Mouse (Mus musculus) cerebellum, adult 2 months (tissue): Measurements from ENCODE around the gene Ptgds. TPM values are rescaled to one million over a fixed set of nuclear protein-coding genes. Genes with fewer than 3 reads are reported as not detected.

ENCODE experiments used
- DNase-seq, 2 experiments: peaks; one replicate each; pipeline ENCODE4 v3.0.0; 2021
- H3K27ac ChIP-seq: fragments of 200-500 bp; 2 replicates; pipeline ENCODE4 v1.5.1; 2012; ENCODE audit warnings: low read length, control low read depth, inconsistent platforms; ENCODE audit not compliant: insufficient read depth
- H3K27me3 ChIP-seq: fragments of 200-500 bp; 2 replicates; pipeline ENCODE4 v1.6.1; 2012; ENCODE audit warnings: inconsistent platforms, mild to moderate bottlenecking, low read length, moderate library complexity; ENCODE audit not compliant: control insufficient read depth, insufficient read depth
- H3K4me1 ChIP-seq: fragments of 200-500 bp; 2 replicates; pipeline ENCODE4 v1.6.1; 2011; ENCODE audit warnings: low read length; ENCODE audit not compliant: control insufficient read depth, insufficient read depth
- H3K4me3 ChIP-seq: fragments of 200-500 bp; replicated peaks from 2 replicates; pipeline ENCODE3; 2011; ENCODE audit warnings: mild to moderate bottlenecking, low read depth, low read length, control low read depth; ENCODE audit not compliant: insufficient read depth
- CTCF ChIP-seq: fragments of 200-500 bp; IDR thresholded peaks from 2 replicates; pipeline ENCODE4 v1.5.1; 2011; ENCODE audit warnings: low read depth, mild to moderate bottlenecking, control low read depth, low read length, moderate library complexity, borderline replicate concordance; ENCODE audit not compliant: insufficient read depth
- POLR2A ChIP-seq: fragments of 200-500 bp; IDR thresholded peaks from 2 replicates; pipeline ENCODE4 v1.6.1; 2011; ENCODE audit warnings: low read length, control low read depth, borderline replicate concordance; ENCODE audit not compliant: insufficient read depth
- WGBS: fragments of 180-500 bp; shearing (Covaris S2); methylation state at CpG from one replicate; pipeline ENCODE4 v1.1.7; 2018; 5-methylcytosine and 5-hydroxymethylcytosine counted together
- polyA plus RNA-seq: library from polyadenylated mRNA; depleted of rRNA; stranded (reverse); fragments of >200 nt; gene quantifications from 2 replicates; pipeline ENCODE4 v1.2.3, GENCODE M21; 2012; rRNA removed

Ptgds gene
- polyA plus RNA-seq, 1 experiment: 2,130 TPM

GRCm38 (mm10) chr2:25423626-25424025 lies 46.2 kb downstream of the Ptgds start:
- Histone ChIP-seq H3K4me1 (peaks cover 37% of the 10 kb centered on the region), H3K27ac (no peak overlapping the region), H3K4me3 (no peak overlapping the region), H3K27me3 (no peaks in the 10 kb centered on the region)
- 35% methylated on average over 1 of the region's 1 CpGs for WGBS
- DNase-seq: no peak
- TF ChIP-seq POLR2A (no peak), CTCF (no peak)

- 59% methylated on average over 17 of the region's 17 CpGs for WGBS
- Histone ChIP-seq H3K27me3 (no peaks in the 10 kb centered on the region), H3K27ac (peak within 1 kb of the TSS; percentile 51; the same call in 1 of the 2 replicates), H3K4me1 (peaks cover 37% of the 10 kb centered on the region), H3K4me3 (no peak within 1 kb of the TSS)
- TF ChIP-seq CTCF (no peak), POLR2A (no peak)
- DNase-seq: peak in 1 of 2 experiments; percentile 31
Observed at GRCm38 (mm10) chr2:25422587-25423410, 47.0 kb downstream of the Ptgds start, which contains the start of gene Fut7. TSS of gene Fut7 (plus strand) at chr2:25423267.

GRCm38 (mm10) chr2:25421896-25422295 lies 48.0 kb downstream of the Ptgds start:
- DNase-seq: peak; percentile 57 to 60
- H3K4me3 ChIP-seq: no peak overlapping the region

GRCm38 (mm10) chr2:25417426-25417825 lies 52.4 kb downstream of the Ptgds start:
- WGBS: 17% methylated on average over 3 of the region's 3 CpGs
- Histone ChIP-seq H3K27ac (no peak overlapping the region), H3K27me3 (no peaks in the 10 kb centered on the region), H3K4me1 (peaks cover 4% of the 10 kb centered on the region; the same call in 1 of the 2 replicates), H3K4me3 (no peak overlapping the region)
- DNase-seq: peak; percentile 19 to 31
- TF ChIP-seq CTCF (no peak), POLR2A (no peak)

More at GRCm38 (mm10) chr2:25421896-25422295, 48.0 kb downstream of the Ptgds start:
- H3K27ac ChIP-seq: no peak overlapping the region
- peaks cover 37% of the 10 kb centered on the region for H3K4me1 ChIP-seq
- no peak for TF ChIP-seq POLR2A
- peak; percentile 74 for TF ChIP-seq CTCF
- no peaks in the 10 kb centered on the region for H3K27me3 ChIP-seq
- 16% methylated on average over 3 of the region's 3 CpGs for WGBS

Other genes with a start within 250 kb of the Ptgds start
- 647 and 663 TPM in 2 replicates for gene Tubb4b, start 245.3 kb downstream of the Ptgds start, polyA plus RNA-seq
- gene Slc34a3, start 235.7 kb downstream of the Ptgds start, polyA plus RNA-seq: 0.73 and 0.92 TPM in 2 replicates
- gene Rnf224, start 233.3 kb downstream of the Ptgds start, polyA plus RNA-seq: not detected in 2 replicates
- 423 and 427 TPM in 2 replicates for gene Rnf208, start 227.8 kb downstream of the Ptgds start, polyA plus RNA-seq
- gene Cysrt1, start 227.6 kb downstream of the Ptgds start, polyA plus RNA-seq: 0.76 and 0.80 TPM in 2 replicates
- 12.5 and 14.1 TPM in 2 replicates for gene AL732309.1, start 223.2 kb downstream of the Ptgds start, polyA plus RNA-seq
- gene Tmem203, start 214.6 kb downstream of the Ptgds start, polyA plus RNA-seq: 31.9 and 33.4 TPM in 2 replicates
- 91.0 and 96.9 TPM in 2 replicates for gene Tprn, start 207.4 kb downstream of the Ptgds start, polyA plus RNA-seq
- gene Ssna1, start 197.6 kb downstream of the Ptgds start, polyA plus RNA-seq: 74.5 and 75.9 TPM in 2 replicates
- 103 TPM in 2 replicates for gene Anapc2, start 197.6 kb downstream of the Ptgds start, polyA plus RNA-seq
- not detected in 2 replicates for gene Tmem210, start 181.9 kb downstream of the Ptgds start, polyA plus RNA-seq
- gene Lrrc26, start 180.1 kb downstream of the Ptgds start, polyA plus RNA-seq: 0.20 and 0.21 TPM in 2 replicates
- 282 and 290 TPM in 2 replicates for gene Grin1, start 150.9 kb downstream of the Ptgds start, polyA plus RNA-seq
- gene Man1b1, start 137.7 kb downstream of the Ptgds start, polyA plus RNA-seq: 33.2 and 34.1 TPM in 2 replicates
- gene Dpp7, start 113.7 kb downstream of the Ptgds start, polyA plus RNA-seq: 63.1 and 71.2 TPM in 2 replicates
- 19.0 and 22.1 TPM in 2 replicates for gene Uap1l1, start 104.4 kb downstream of the Ptgds start, polyA plus RNA-seq
- gene Sapcd2, start 97.7 kb downstream of the Ptgds start, polyA plus RNA-seq: 4.4 and 4.7 TPM in 2 replicates
- 12.3 and 12.5 TPM in 2 replicates for gene Entpd2, start 74.2 kb downstream of the Ptgds start, polyA plus RNA-seq
- 502 and 505 TPM in 2 replicates for gene Npdc1, start 70.7 kb downstream of the Ptgds start, polyA plus RNA-seq
- gene Fut7, start 46.8 kb downstream of the Ptgds start, polyA plus RNA-seq: 0.51 and 0.71 TPM in 2 replicates
- gene Abca2, start 41.3 kb downstream of the Ptgds start, polyA plus RNA-seq: 285 and 294 TPM in 2 replicates
- gene Clic3, start 13.2 kb downstream of the Ptgds start, polyA plus RNA-seq: 0.84 and 2.8 TPM in 2 replicates
- 196 and 230 TPM in 2 replicates for gene Paxx, start 9.0 kb downstream of the Ptgds start, polyA plus RNA-seq
- gene Lcn12, start 23.9 kb upstream of the Ptgds start, polyA plus RNA-seq: not detected in 2 replicates
- gene Fbxw5, start 30.7 kb upstream of the Ptgds start, polyA plus RNA-seq: 54.7 and 59.4 TPM in 2 replicates
- gene C8g, start 31.7 kb upstream of the Ptgds start, polyA plus RNA-seq: 3.6 and 4.2 TPM in 2 replicates
- gene Traf2, start 76.9 kb upstream of the Ptgds start, polyA plus RNA-seq: 12.3 and 12.5 TPM in 2 replicates
- 345 and 350 TPM in 2 replicates for gene Edf1, start 87.8 kb upstream of the Ptgds start, polyA plus RNA-seq
- gene Mamdc4, start 104.8 kb upstream of the Ptgds start, polyA plus RNA-seq: 3.0 and 4.4 TPM in 2 replicates
- gene Phpt1, start 105.2 kb upstream of the Ptgds start, polyA plus RNA-seq: 176 and 186 TPM in 2 replicates
- 257 and 312 TPM in 2 replicates for gene Ajm1, start 111.7 kb upstream of the Ptgds start, polyA plus RNA-seq
- 161 and 172 TPM in 2 replicates for gene Rabl6, start 138.5 kb upstream of the Ptgds start, polyA plus RNA-seq
- gene Ccdc183, start 147.6 kb upstream of the Ptgds start, polyA plus RNA-seq: 0.05 TPM in 1 of 2 replicates, not detected in the other
- gene Tmem141, start 152.0 kb upstream of the Ptgds start, polyA plus RNA-seq: 79.7 and 85.7 TPM in 2 replicates
- 0.31 and 0.35 TPM in 2 replicates for gene Fcna, start 158.0 kb upstream of the Ptgds start, polyA plus RNA-seq
- not detected in 2 replicates for gene Lcn8, start 183.1 kb upstream of the Ptgds start, polyA plus RNA-seq
- gene Lcn5, start 187.9 kb upstream of the Ptgds start, polyA plus RNA-seq: not detected in 2 replicates
- not detected in 2 replicates for gene Lcn6, start 206.7 kb upstream of the Ptgds start, polyA plus RNA-seq
- gene Lcn10, start 212.7 kb upstream of the Ptgds start, polyA plus RNA-seq: not detected in 2 replicates
- not detected in 2 replicates for gene Obp2a, start 230.0 kb upstream of the Ptgds start, polyA plus RNA-seq
- 99.5 and 101 TPM in 2 replicates for gene Bmyc, start 236.7 kb upstream of the Ptgds start, polyA plus RNA-seq